Mouse (Mus musculus): ENCODE results near the gene Gabra3. TPM values are rescaled to one million over a fixed set of nuclear protein-coding genes. Genes with fewer than 3 reads are reported as not detected.
A peak's percentile ranks its signal among the peaks of the same experiment; 100 is the strongest.

Gene Gabra3
- 0.07 and 0.09 TPM in 2 replicates for polyA plus RNA-seq (2015; fragmentation: Nextera tagmentation; extraction: Ambion mirVana)

DNA sequence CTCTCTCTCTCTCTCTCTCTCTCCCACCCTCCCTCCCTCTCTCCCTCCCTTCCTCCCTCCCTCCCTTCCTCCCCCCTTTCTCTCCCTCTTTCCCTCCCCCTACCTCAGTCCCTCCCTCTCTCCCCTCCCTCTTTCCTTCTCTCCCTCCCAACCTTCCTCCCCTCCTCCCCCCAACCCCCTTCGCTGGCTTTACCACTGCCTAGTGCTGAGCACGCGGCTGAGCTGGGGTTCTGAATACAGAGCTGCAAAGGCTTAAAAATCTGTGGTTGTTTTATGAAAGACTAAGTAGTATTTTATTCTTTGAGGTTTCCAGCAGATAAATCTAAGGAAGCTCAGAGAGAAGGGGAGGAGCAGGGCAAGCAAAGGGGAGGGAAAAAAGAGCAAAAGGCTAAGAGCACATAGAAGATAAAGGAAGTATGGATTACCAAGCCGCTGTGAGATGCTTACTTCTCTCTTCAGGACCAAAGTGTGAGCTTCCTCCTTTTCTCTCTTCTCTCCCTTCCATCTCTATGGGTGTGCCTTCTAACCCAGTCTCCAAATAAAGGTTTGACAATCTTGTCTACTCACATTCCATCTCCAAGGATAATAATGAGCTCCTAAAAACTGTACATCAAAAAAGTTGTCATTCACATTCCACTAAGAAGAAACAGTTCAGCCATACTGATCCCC lies at the start of gene Gabra3:
TSS of gene Gabra3 (minus strand) at position 619 of the 669 bp plus-strand sequence.
- WGBS (ENCODE audit: insufficient replicate concordance): 15% methylated on average over 4 of the region's 4 CpGs
- Histone ChIP-seq H3K4me2 (ENCODE audit: low read depth, low read length) (no peak within 1 kb of the TSS), H3K9ac (replicated peaks) (no peak within 1 kb of the TSS), H3K27me3 (ENCODE audit: insufficient read depth, low read length) (peaks cover 4% of the 10 kb centered on the region; the same call in 1 of the 2 replicates), H3K27ac (ENCODE audit: low read depth) (no peak within 1 kb of the TSS), H3K36me3 (replicated peaks; ENCODE audit: insufficient read depth, low read length) (no peaks in the 10 kb centered on the region), H3K4me1 (ENCODE audit: insufficient read depth) (no peaks in the 10 kb centered on the region), H3K9me3 (ENCODE audit: low read length) (no peaks in the 10 kb centered on the region), H3K4me3 (ENCODE audit: low read depth, low read length) (no peak within 1 kb of the TSS)
- ATAC-seq (no peak), DNase-seq (no peak)
- TF ChIP-seq CTCF (IDR thresholded peaks at IDR 0.05; ENCODE audit: low read depth) (no peak), EP300 (IDR thresholded peaks at IDR 0.05; ENCODE audit: low read depth) (no peak)

- no peak for TF ChIP-seq CTCF (IDR thresholded peaks at IDR 0.05; ENCODE audit: low read depth)
- no peak for TF ChIP-seq EP300 (IDR thresholded peaks at IDR 0.05; ENCODE audit: low read depth)
- ATAC-seq: no peak
- no peaks in the 10 kb centered on the region for H3K4me1 ChIP-seq (ENCODE audit: insufficient read depth)
- no peak overlapping the region for H3K4me2 ChIP-seq (ENCODE audit: low read depth, low read length)
- DNase-seq: no peak
- H3K27me3 ChIP-seq (ENCODE audit: insufficient read depth, low read length): peaks cover 4% of the 10 kb centered on the region; the same call in 1 of the 2 replicates
- H3K27ac ChIP-seq (ENCODE audit: low read depth): no peak overlapping the region
- H3K4me3 ChIP-seq (ENCODE audit: low read depth, low read length): no peak overlapping the region
- H3K9me3 ChIP-seq (ENCODE audit: low read length): no peaks in the 10 kb centered on the region
- no peaks in the 10 kb centered on the region for H3K36me3 ChIP-seq (replicated peaks; ENCODE audit: insufficient read depth, low read length)
- 10% methylated on average over 11 of the region's 11 CpGs for WGBS (ENCODE audit: insufficient replicate concordance)
- H3K9ac ChIP-seq (replicated peaks): no peak overlapping the region
Observed at GRCm38 (mm10) chrX:72655789-72656188, 859 bp downstream of the Gabra3 start.

- Histone ChIP-seq H3K4me3 (ENCODE audit: low read depth, low read length) (no peak overlapping the region), H3K9me3 (ENCODE audit: low read length) (no peaks in the 10 kb centered on the region), H3K4me1 (ENCODE audit: insufficient read depth) (no peaks in the 10 kb centered on the region), H3K4me2 (ENCODE audit: low read depth, low read length) (no peak overlapping the region), H3K9ac (replicated peaks) (no peak overlapping the region), H3K27me3 (ENCODE audit: insufficient read depth, low read length) (peaks cover 4% of the 10 kb centered on the region; the same call in 1 of the 2 replicates), H3K27ac (ENCODE audit: low read depth) (no peak overlapping the region), H3K36me3 (replicated peaks; ENCODE audit: insufficient read depth, low read length) (no peaks in the 10 kb centered on the region)
- DNase-seq (no peak), ATAC-seq (no peak)
- TF ChIP-seq CTCF (IDR thresholded peaks at IDR 0.05; ENCODE audit: low read depth) (no peak), EP300 (IDR thresholded peaks at IDR 0.05; ENCODE audit: low read depth) (no peak)
- WGBS (ENCODE audit: insufficient replicate concordance): 22% methylated on average over 5 of the region's 5 CpGs
Observed at GRCm38 (mm10) chrX:72655381-72655780, 1.3 kb downstream of the Gabra3 start.

DNA sequence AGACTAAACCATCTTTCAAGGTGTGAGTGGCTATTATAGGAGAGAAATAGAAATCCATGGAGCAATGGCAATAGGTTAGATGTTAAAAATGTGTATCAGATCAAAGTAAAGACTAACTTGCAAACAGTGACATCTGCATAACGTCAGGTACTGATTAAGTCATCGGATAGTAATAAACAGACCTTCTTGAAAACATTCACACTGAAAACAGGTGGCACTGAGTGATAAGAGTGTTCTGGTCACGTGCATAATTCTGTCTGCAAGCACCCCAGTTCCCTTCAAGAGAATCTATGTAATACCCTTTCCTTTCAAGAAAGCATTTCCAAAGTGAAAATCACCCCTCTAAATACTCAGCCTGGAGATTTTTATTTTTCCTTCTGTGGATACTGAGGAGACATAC lies 6.0 kb downstream of the Gabra3 start:
- no peak overlapping the region for H3K4me3 ChIP-seq (ENCODE audit: low read depth, low read length)
- ATAC-seq (no peak), DNase-seq (no peak)
- H3K27ac ChIP-seq (ENCODE audit: low read depth): no peak overlapping the region
- H3K27me3 ChIP-seq (ENCODE audit: insufficient read depth, low read length): peaks cover 4% of the 10 kb centered on the region; the same call in 1 of the 2 replicates
- H3K4me1 ChIP-seq (ENCODE audit: insufficient read depth): no peaks in the 10 kb centered on the region
- H3K36me3 ChIP-seq (replicated peaks; ENCODE audit: insufficient read depth, low read length): no peaks in the 10 kb centered on the region
- TF ChIP-seq EP300 (IDR thresholded peaks at IDR 0.05; ENCODE audit: low read depth) (no peak), CTCF (IDR thresholded peaks at IDR 0.05; ENCODE audit: low read depth) (no peak)
- WGBS (ENCODE audit: insufficient replicate concordance): 53% methylated on average over 3 of the region's 3 CpGs
- no peaks in the 10 kb centered on the region for H3K9me3 ChIP-seq (ENCODE audit: low read length)
- no peak overlapping the region for H3K4me2 ChIP-seq (ENCODE audit: low read depth, low read length)
- H3K9ac ChIP-seq (replicated peaks): no peak overlapping the region

GRCm38 (mm10) chrX:72644691-72645090 lies 12.0 kb downstream of the Gabra3 start:
- WGBS (ENCODE audit: insufficient replicate concordance): 36% methylated on average over 2 of the region's 2 CpGs
- Histone ChIP-seq H3K4me1 (ENCODE audit: insufficient read depth) (no peaks in the 10 kb centered on the region), H3K36me3 (replicated peaks; ENCODE audit: insufficient read depth, low read length) (no peaks in the 10 kb centered on the region), H3K27me3 (ENCODE audit: insufficient read depth, low read length) (no peaks in the 10 kb centered on the region), H3K9ac (replicated peaks) (no peak overlapping the region), H3K9me3 (ENCODE audit: low read length) (no peaks in the 10 kb centered on the region), H3K4me3 (ENCODE audit: low read depth, low read length) (no peak overlapping the region), H3K4me2 (ENCODE audit: low read depth, low read length) (no peak overlapping the region), H3K27ac (ENCODE audit: low read depth) (no peak overlapping the region)
- ATAC-seq (no peak), DNase-seq (no peak)
- TF ChIP-seq CTCF (IDR thresholded peaks at IDR 0.05; ENCODE audit: low read depth): peak; percentile 28
- no peak for TF ChIP-seq EP300 (IDR thresholded peaks at IDR 0.05; ENCODE audit: low read depth)

DNA sequence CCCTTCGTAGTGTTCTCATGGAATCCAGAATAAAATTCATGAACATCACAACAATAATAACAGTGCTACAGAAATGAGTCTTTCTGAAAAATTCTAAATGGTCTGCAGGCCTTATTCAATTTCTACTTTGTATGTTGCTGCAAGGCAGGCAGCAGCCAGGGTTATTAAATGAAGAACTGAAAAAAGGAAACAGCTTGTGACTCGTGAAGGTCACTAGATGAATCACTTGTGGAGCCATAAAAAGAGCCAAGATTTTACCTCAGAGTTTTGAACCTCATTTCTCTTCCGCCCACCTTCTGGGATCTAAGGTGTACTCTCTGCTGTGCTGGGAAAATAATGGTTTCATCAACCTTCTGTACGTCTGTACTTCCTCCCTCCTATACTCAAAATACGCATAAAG lies 159.4 kb downstream of the Gabra3 start:
- Histone ChIP-seq H3K27me3 (ENCODE audit: insufficient read depth, low read length) (no peaks in the 10 kb centered on the region), H3K36me3 (replicated peaks; ENCODE audit: insufficient read depth, low read length) (no peaks in the 10 kb centered on the region), H3K4me3 (ENCODE audit: low read depth, low read length) (no peak overlapping the region), H3K4me1 (ENCODE audit: insufficient read depth) (no peaks in the 10 kb centered on the region), H3K4me2 (ENCODE audit: low read depth, low read length) (no peak overlapping the region), H3K9ac (replicated peaks) (no peak overlapping the region), H3K9me3 (ENCODE audit: low read length) (no peaks in the 10 kb centered on the region), H3K27ac (ENCODE audit: low read depth) (no peak overlapping the region)
- DNase-seq (no peak), ATAC-seq (no peak)
- TF ChIP-seq EP300 (IDR thresholded peaks at IDR 0.05; ENCODE audit: low read depth) (no peak), CTCF (IDR thresholded peaks at IDR 0.05; ENCODE audit: low read depth) (no peak)
- 73% methylated on average over 5 of the region's 5 CpGs for WGBS (ENCODE audit: insufficient replicate concordance)

All from liver, postnatal 0 days (tissue).